Mouse (Mus musculus): ENCODE measurements at regions not wholly inside any gene's neighbourhood (a gene's known extent, or its start where the extent isn't known, plus 50 kb on each side); places are given as distances from the start of the nearest gene placed in this dataset.

GRCm38 (mm10) chr10:19067623-19068022, 52.2 kb upstream of the Tnfaip3 start:
- Histone ChIP-seq H3K4me2 (ENCODE audit: low read depth) (no peak overlapping the region), H3K4me3 (no peak overlapping the region), H3ac (ENCODE audit: control insufficient read depth, insufficient read length) (no peak overlapping the region), H3K27me3 (ENCODE audit: control insufficient read depth, insufficient read depth, insufficient read length) (no peaks in the 10 kb centered on the region), H3K79me2 (ENCODE audit: control insufficient read depth, insufficient read depth) (no peaks in the 10 kb centered on the region), H3K36me3 (ENCODE audit: control insufficient read depth, insufficient read depth) (no peaks in the 10 kb centered on the region)
- TF ChIP-seq USF1 (IDR thresholded peaks at IDR 0.05; ENCODE audit: low read depth) = no peak
- no peak for TF ChIP-seq TCF3 (IDR thresholded peaks at IDR 0.05; ENCODE audit: insufficient read length, low read depth)
- no peak for TF ChIP-seq MYOD1 (IDR thresholded peaks at IDR 0.05; ENCODE audit: control insufficient read depth in 1 of 3, insufficient read length in 2 of 3, low read depth in 2 of 3)
- TF ChIP-seq MYOG (IDR thresholded peaks at IDR 0.05; ENCODE audit: control insufficient read depth in 1 of 3, insufficient read depth in 1 of 3, insufficient read length in 2 of 3, low read depth in 2 of 3) = no peak
- no peak for TF ChIP-seq POLR2AphosphoS2 (IDR thresholded peaks at IDR 0.05; ENCODE audit: insufficient read length, low read depth)
- TF ChIP-seq E2F4 (IDR thresholded peaks at IDR 0.05; ENCODE audit: insufficient read depth) = no peak
- TF ChIP-seq REST (IDR thresholded peaks at IDR 0.05; ENCODE audit: insufficient read depth, insufficient read length) = no peak
- no peak for TF ChIP-seq MAX (IDR thresholded peaks at IDR 0.05; ENCODE audit: low read depth)
- no peak for TF ChIP-seq CEBPB (IDR thresholded peaks at IDR 0.05; ENCODE audit: insufficient read depth, poor library complexity, severe bottlenecking)
- TF ChIP-seq TCF12 (IDR thresholded peaks at IDR 0.05; ENCODE audit: insufficient read depth, poor library complexity, severe bottlenecking) = no peak
- no peak for TF ChIP-seq POLR2A (IDR thresholded peaks at IDR 0.05; ENCODE audit: insufficient read length, low read depth)
- no peak for TF ChIP-seq SRF (IDR thresholded peaks at IDR 0.05; ENCODE audit: control insufficient read depth, insufficient read length, low read depth)

GRCm38 (mm10) chr10:19066821-19067350, 51.4 kb upstream of the Tnfaip3 start:
- H3ac ChIP-seq (ENCODE audit: control insufficient read depth, insufficient read length) = no peak overlapping the region
- H3K36me3 ChIP-seq (ENCODE audit: control insufficient read depth, insufficient read depth) = no peaks in the 10 kb centered on the region
- H3K4me3 ChIP-seq = no peak overlapping the region
- H3K4me2 ChIP-seq (ENCODE audit: low read depth) = no peak overlapping the region
- no peaks in the 10 kb centered on the region for H3K79me2 ChIP-seq (ENCODE audit: control insufficient read depth, insufficient read depth)
- no peak for TF ChIP-seq POLR2AphosphoS2 (IDR thresholded peaks at IDR 0.05; ENCODE audit: insufficient read length, low read depth)
- no peak for TF ChIP-seq POLR2A (IDR thresholded peaks at IDR 0.05; ENCODE audit: insufficient read length, low read depth)
- TF ChIP-seq MYOD1 (IDR thresholded peaks at IDR 0.05; ENCODE audit: control insufficient read depth in 1 of 3, insufficient read length in 2 of 3, low read depth in 2 of 3) = no peak
- TF ChIP-seq REST (IDR thresholded peaks at IDR 0.05; ENCODE audit: insufficient read depth, insufficient read length) = no peak
- TF ChIP-seq E2F4 (IDR thresholded peaks at IDR 0.05; ENCODE audit: insufficient read depth) = no peak
- TF ChIP-seq SRF (IDR thresholded peaks at IDR 0.05; ENCODE audit: control insufficient read depth, insufficient read length, low read depth) = no peak
- TF ChIP-seq CEBPB (IDR thresholded peaks at IDR 0.05; ENCODE audit: insufficient read depth, poor library complexity, severe bottlenecking) = no peak
- TF ChIP-seq MYOG (IDR thresholded peaks at IDR 0.05; ENCODE audit: control insufficient read depth in 1 of 3, insufficient read depth in 1 of 3, insufficient read length in 2 of 3, low read depth in 2 of 3) = no peak
- TF ChIP-seq MAX (IDR thresholded peaks at IDR 0.05; ENCODE audit: low read depth) = no peak
- TF ChIP-seq TCF12 (IDR thresholded peaks at IDR 0.05; ENCODE audit: insufficient read depth, poor library complexity, severe bottlenecking) = no peak
- TF ChIP-seq TCF3 (IDR thresholded peaks at IDR 0.05; ENCODE audit: insufficient read length, low read depth) = no peak
- TF ChIP-seq USF1 (IDR thresholded peaks at IDR 0.05; ENCODE audit: low read depth) = no peak
- H3K27me3 ChIP-seq (ENCODE audit: control insufficient read depth, insufficient read depth, insufficient read length) = no peaks in the 10 kb centered on the region
